Mouse (Mus musculus): Measurements from ENCODE around the gene Hnrnpc. TPM values are rescaled to one million over a fixed set of nuclear protein-coding genes. Genes with fewer than 3 reads are reported as not detected.

Gene Hnrnpc
- 100 to 1,000 TPM in 1 of 2 experiments, 10 to 100 TPM in 1; 81.7 to 100 TPM for total RNA-seq (2021)
- long read RNA-seq, experiment 1, transcript Hnrnpc-211 (9 exons, 1,691 nt): minor isoform, 11 of 65 reads
- long read RNA-seq, experiment 1, transcript Hnrnpc-209 (9 exons, 2,498 nt): minor isoform, 6 of 65 reads
- long read RNA-seq, experiment 1, transcript Hnrnpc-205 (9 exons, 2,617 nt): major isoform, 14 of 65 reads
- long read RNA-seq, experiment 1, partial matches to known transcripts: 9 of 65 reads
- long read RNA-seq, experiment 1, other reads (novel, unspliced or antisense): 17 of 65 reads
- long read RNA-seq, experiment 2, transcript Hnrnpc-205 (9 exons, 2,617 nt): minor isoform, 9 of 52 reads
- long read RNA-seq, experiment 2, transcript Hnrnpc-211 (9 exons, 1,691 nt): major isoform, 13 of 52 reads
- long read RNA-seq, experiment 2, partial matches to known transcripts: 12 of 52 reads
- long read RNA-seq, experiment 2, other reads (novel, unspliced or antisense): 12 of 52 reads

- H3K27ac ChIP-seq: peak within 1 kb of the TSS; percentile 98
- intact Hi-C loops (cut with DNase I): loop anchor here (5.0 to 10.0 kb wide), 4 partner anchors 82 to 219 kb away; partner anchors contain the start of genes Chd8, Mettl17, Mettl3 and Zfp219
- H3K4me3 ChIP-seq: peak within 1 kb of the TSS; percentile 97
- TF ChIP-seq CTCF (IDR thresholded peaks at IDR 0.05): 0 out of 2 replicates have a peak, but pooled peaks have one; percentile 15
- peak; percentile 100 for DNase-seq
Observed at GRCm38 (mm10) chr14:52103856-52104676, at the start of gene Hnrnpc. TSS of gene Hnrnpc (minus strand) at chr14:52104028.

- DNase-seq: no peak
- Histone ChIP-seq H3K4me3 (no peak overlapping the region), H3K27ac (no peak overlapping the region)
- intact Hi-C loops (cut with DNase I): no loop called here
- no peak for TF ChIP-seq CTCF (IDR thresholded peaks at IDR 0.05)
Observed at GRCm38 (mm10) chr14:52152613-52153012, 48.8 kb upstream of the Hnrnpc start.

- intact Hi-C loops (cut with DNase I): no loop called here
- no peak for DNase-seq
- TF ChIP-seq CTCF (IDR thresholded peaks at IDR 0.05): no peak
Observed at GRCm38 (mm10) chr14:52152179-52152578, 48.4 kb upstream of the Hnrnpc start.

GRCm38 (mm10) chr14:52149888-52150287 is 46.1 kb upstream of the Hnrnpc start:
- intact Hi-C loops (cut with DNase I): no loop called here
- no peak for TF ChIP-seq CTCF (IDR thresholded peaks at IDR 0.05)

More at GRCm38 (mm10) chr14:52152179-52152578, 48.4 kb upstream of the Hnrnpc start:
- H3K4me3 ChIP-seq: no peak overlapping the region
- no peak overlapping the region for H3K27ac ChIP-seq

DNA sequence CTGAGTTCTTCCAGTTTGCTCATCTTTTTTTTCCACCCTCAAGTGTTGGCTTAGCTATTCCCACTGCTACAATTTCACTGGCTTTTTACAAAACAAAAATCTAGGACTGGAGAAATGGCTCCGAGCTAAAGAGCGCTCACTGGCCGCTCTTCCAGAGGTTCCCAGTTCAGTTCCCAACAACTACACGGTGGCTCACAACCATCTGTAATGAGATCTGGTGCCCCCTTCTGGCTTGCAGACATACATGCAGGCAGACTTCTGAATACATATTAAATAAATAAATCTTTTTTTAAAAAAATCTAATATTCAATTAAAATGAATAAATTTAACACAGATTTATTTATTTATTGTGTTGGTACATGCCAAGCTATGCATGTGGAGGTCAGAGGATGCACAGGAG is 42.7 kb upstream of the Hnrnpc start:
- peak; percentile 47 for TF ChIP-seq CTCF (IDR thresholded peaks at IDR 0.05)
- Histone ChIP-seq H3K27ac (no peak overlapping the region), H3K4me3 (no peak overlapping the region)
- DNase-seq: no peak
- intact Hi-C loops (cut with DNase I): no loop called here

More at GRCm38 (mm10) chr14:52149888-52150287, 46.1 kb upstream of the Hnrnpc start:
- DNase-seq: no peak
- H3K27ac ChIP-seq: no peak overlapping the region
- no peak overlapping the region for H3K4me3 ChIP-seq

- DNase-seq: no peak
- intact Hi-C loops (cut with DNase I): no loop called here
- Histone ChIP-seq H3K4me3 (no peak overlapping the region), H3K27ac (no peak overlapping the region)
- TF ChIP-seq CTCF (IDR thresholded peaks at IDR 0.05): no peak
Observed at GRCm38 (mm10) chr14:52144165-52144564, 40.3 kb upstream of the Hnrnpc start.

DNA sequence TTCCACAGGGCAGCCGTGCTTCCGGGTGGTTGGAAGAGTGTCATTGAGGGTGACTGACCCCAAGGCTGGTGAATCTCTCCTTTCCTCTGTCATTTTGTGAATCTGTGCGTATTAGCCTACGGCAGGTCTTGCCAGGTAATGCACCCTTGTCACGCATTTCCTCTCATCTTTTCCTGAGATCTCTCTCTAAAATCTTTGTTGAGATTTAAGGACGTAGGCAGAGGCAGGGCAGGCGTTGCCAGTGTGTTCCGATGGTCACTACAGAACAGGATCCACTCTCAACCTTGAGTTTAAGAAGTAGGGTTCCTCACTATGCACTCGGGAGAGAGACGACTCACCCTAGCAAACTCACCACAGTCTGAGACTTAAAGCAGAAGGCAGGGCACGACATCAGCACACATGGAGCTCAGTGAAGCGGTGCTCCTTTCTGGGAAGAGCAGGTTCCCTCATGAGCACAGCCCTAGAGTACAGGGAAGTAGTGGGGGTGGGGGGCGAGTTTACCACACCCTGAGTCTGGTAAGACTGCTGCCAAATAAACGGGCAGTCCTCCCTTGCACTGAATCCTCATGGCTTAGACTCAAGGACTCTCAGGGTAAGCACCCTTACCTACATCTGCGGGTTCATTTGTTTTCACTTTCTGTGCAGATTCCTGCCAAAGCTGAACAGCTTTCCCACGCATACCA is 37.8 kb upstream of the Hnrnpc start:
- no peak for TF ChIP-seq CTCF (IDR thresholded peaks at IDR 0.05)
- intact Hi-C loops (cut with DNase I): no loop called here

GRCm38 (mm10) chr14:52140577-52141444 is 37.0 kb upstream of the Hnrnpc start:
- intact Hi-C loops (cut with DNase I): no loop called here
- Histone ChIP-seq H3K27ac (no peak overlapping the region), H3K4me3 (peak overlapping the region; percentile 41)
- no peak for TF ChIP-seq CTCF (IDR thresholded peaks at IDR 0.05)
- no peak for DNase-seq

More for the DNA sequence above, 37.8 kb upstream of the Hnrnpc start:
- Histone ChIP-seq H3K27ac (no peak overlapping the region), H3K4me3 (peak overlapping the region; percentile 41)
- no peak for DNase-seq

DNA sequence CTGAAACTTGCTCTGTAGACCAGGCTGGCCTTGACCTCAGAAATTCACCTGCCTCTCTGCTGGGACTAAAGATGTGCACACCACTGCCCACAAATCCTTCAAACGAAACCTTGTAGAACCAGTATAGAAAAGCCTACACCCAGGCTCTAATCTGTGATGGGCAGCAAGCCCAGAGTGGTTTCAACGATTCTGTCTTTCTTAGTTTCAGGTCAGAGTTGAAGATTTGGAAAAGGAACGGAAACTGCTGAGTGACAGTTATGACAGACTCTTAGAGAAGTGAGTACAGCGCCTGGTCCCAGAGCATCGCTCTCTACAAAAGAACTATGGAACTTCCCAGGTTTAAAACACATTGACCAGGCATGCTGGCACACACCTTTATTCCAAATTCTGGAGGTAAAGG is 29.8 kb upstream of the Hnrnpc start:
- no peak for DNase-seq
- no peak for TF ChIP-seq CTCF (IDR thresholded peaks at IDR 0.05)
- Histone ChIP-seq H3K27ac (no peak overlapping the region), H3K4me3 (no peak overlapping the region)
- intact Hi-C loops (cut with DNase I): no loop called here

DNA sequence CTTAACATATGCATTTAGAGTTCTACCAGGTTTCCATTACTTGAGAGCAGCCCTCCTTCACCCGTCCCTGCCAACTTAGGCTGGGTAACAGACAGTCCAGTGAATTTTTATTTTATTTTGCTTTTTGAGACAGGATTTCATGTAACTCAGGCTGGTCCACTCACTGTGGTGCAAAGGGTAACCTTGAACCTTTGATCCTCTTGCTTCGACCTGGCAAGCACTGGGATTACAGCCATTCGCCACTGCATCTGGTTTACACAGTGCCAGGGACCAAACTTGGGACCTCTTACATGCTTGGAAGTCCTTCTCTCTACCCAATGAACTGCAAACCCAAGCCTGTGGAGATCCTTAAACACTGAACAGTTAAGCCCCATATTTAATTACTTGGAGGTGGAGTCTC is 20.8 kb upstream of the Hnrnpc start:
- no peak for DNase-seq
- intact Hi-C loops (cut with DNase I): no loop called here
- no peak for TF ChIP-seq CTCF (IDR thresholded peaks at IDR 0.05)

DNA sequence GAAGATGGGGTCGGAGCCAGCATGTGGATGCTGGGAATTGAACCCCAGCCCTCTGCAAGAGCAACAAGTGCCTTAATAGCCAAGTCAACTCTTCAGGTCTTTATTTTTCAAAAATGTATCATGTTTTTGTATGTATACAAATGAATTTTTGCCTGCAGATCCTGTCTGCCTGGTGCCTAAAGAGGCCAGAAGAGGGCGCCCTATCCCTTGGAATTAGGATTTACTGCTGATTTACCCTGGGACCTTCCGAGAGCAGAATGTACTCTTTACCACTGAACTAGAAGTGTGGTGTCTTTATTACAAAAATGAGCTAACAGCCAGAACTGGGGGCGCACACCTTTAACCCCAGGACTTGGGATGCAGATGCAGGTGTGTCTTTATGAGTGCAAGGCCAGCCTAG is 20.1 kb upstream of the Hnrnpc start:
- DNase-seq: peak; percentile 70
- intact Hi-C loops (cut with DNase I): loop anchor here (2.0 kb wide), 1 partner anchor 217 kb away; no protein-coding TSS in a partner anchor
- Histone ChIP-seq H3K4me3 (no peak overlapping the region), H3K27ac (no peak overlapping the region)
- TF ChIP-seq CTCF (IDR thresholded peaks at IDR 0.05): peak; percentile 80

More for the DNA sequence above, 20.8 kb upstream of the Hnrnpc start:
- no peak overlapping the region for H3K4me3 ChIP-seq
- no peak overlapping the region for H3K27ac ChIP-seq
